Mouse (Mus musculus): ENCODE results near the gene 7530416G11Rik. TPM values are rescaled to one million over a fixed set of nuclear protein-coding genes. Genes with fewer than 3 reads are reported as not detected.

The 7530416G11Rik gene
- polyA plus RNA-seq, 1 experiment from 2014 or later, result not detected

DNA sequence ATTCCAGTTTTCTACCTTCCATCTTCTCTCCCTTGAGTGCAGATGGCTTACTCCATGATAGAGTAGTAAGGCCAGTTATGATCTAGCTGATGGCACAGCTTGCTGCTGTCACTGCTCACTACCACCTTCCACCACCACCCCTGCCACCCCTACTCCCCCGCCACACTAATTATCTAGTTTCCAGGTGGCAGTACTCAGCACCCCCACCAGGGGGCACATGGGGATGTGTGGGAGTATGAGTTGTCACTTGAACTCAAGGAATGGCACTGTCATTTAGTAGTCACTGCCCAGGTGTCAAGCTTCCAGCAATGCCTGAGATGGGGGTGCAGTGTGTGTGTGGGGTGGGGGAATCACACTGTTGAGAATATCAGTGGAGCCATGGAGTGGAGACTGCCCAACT lies 25.4 kb downstream of the 7530416G11Rik start:
- Histone ChIP-seq H3K36me3 (ENCODE audit: poor library complexity, severe bottlenecking) (peaks cover 3% of the 10 kb centered on the region; the same call in 1 of the 2 replicates), H3K4me3 (no peak overlapping the region), H3K27me3 (peaks cover 3% of the 10 kb centered on the region; the same call in 1 of the 2 replicates), H3K9me3 (replicated peaks) (peaks cover 4% of the 10 kb centered on the region; the same call in 1 of the 2 replicates), H3K9ac (no peak overlapping the region), H3K4me1 (peaks cover 35% of the 10 kb centered on the region), H3K27ac (no peak overlapping the region), H3K4me2 (no peak overlapping the region)
- no peak for ATAC-seq
- WGBS, result 38% methylated on average over 1 of the region's 1 CpGs

DNA sequence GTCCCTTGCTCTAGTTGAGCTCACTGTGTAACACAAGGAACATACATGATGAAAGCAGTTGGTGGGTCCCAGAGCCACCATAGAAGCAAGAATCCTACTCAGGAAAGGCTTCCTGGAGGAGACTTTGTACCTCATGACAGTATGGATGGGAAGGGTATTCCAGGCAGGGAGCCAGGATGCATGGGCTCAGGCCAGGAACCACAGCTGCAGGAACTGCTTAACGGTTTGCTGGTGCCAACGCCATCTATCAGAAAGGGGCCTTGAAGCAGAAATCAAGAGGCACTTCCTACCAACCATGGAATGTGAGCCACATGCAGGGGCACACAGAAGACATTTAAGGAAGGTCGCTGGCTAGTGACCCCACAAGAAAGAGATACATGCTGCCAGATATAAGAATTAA lies 28.3 kb downstream of the 7530416G11Rik start:
- no peak; the same call in 1 of the 2 replicates for ATAC-seq
- 65% methylated on average over 3 of the region's 3 CpGs for WGBS
- no peaks in the 10 kb centered on the region for H3K27me3 ChIP-seq
- H3K4me3 ChIP-seq, result no peak overlapping the region
- H3K9ac ChIP-seq, result no peak overlapping the region
- no peak overlapping the region for H3K4me2 ChIP-seq
- H3K4me1 ChIP-seq, result peaks cover 20% of the 10 kb centered on the region
- peaks cover 12% of the 10 kb centered on the region for H3K36me3 ChIP-seq (ENCODE audit: poor library complexity, severe bottlenecking)
- 0 out of 2 replicates have a peak overlapping the region, but pooled peaks have one; percentile 6 for H3K27ac ChIP-seq
- peaks cover 4% of the 10 kb centered on the region; the same call in 1 of the 2 replicates for H3K9me3 ChIP-seq (replicated peaks)

DNA sequence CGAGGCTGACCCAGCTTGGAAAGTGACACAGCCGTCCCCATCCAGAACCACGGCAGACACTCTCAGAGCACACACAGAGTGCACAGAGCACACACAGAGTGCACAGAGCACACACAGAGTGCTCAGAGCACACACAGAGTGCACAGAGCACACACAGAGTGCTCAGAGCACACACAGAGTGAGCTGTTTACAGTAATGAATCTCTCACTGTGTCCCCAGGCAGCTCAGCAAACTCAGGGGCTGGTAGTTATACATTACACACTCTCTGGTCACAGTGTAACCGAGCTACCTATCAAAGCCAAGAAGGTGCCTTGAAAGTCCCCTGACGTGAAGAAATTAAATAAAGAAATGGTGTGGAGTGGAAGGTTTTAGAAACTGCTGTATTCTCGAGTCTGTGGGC lies 33.6 kb downstream of the 7530416G11Rik start:
- Histone ChIP-seq H3K36me3 (ENCODE audit: poor library complexity, severe bottlenecking) (peaks cover 49% of the 10 kb centered on the region), H3K4me3 (no peak overlapping the region), H3K27me3 (peaks cover 13% of the 10 kb centered on the region), H3K4me2 (no peak overlapping the region), H3K4me1 (peaks cover 29% of the 10 kb centered on the region), H3K9ac (no peak overlapping the region), H3K9me3 (replicated peaks) (no peaks in the 10 kb centered on the region), H3K27ac (no peak overlapping the region)
- 82% methylated on average over 6 of the region's 6 CpGs for WGBS
- no peak for ATAC-seq

DNA sequence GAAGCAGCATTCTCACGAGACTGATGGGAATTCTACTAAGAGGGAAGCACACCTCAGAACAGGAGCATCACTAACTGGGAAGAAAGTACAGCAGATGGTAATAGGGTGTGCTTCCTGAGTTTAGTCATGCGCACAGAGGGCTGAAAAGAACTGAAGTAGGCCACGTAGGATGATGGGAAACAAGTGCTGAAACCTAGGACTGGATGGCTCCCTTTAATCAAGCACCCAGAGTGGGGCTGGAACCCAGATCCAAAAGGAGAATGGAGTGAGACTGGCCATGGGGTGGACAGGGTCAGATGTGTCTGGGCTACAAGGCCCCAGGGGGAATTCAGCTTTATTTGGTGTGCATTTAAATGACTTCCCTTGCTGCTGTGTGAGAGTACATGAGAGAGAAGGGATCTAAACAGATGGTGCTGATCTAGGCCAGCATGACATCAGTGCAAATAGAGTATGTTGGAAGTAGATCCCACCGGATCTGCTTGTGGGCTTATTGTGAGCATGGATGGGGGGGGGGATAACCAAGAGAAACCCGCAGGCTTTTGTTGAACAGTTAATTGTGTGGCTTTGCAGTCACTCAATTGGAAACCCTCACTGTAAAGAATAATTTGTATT lies 36.5 kb downstream of the 7530416G11Rik start:
- no peak for ATAC-seq
- Histone ChIP-seq H3K9me3 (replicated peaks) (no peaks in the 10 kb centered on the region), H3K36me3 (ENCODE audit: poor library complexity, severe bottlenecking) (peaks cover 47% of the 10 kb centered on the region), H3K4me3 (no peak overlapping the region), H3K27ac (peak overlapping the region; percentile 74), H3K9ac (no peak overlapping the region), H3K4me1 (peaks cover 56% of the 10 kb centered on the region), H3K4me2 (no peak overlapping the region), H3K27me3 (peaks cover 13% of the 10 kb centered on the region)
- WGBS, result 61% methylated on average over 5 of the region's 5 CpGs

DNA sequence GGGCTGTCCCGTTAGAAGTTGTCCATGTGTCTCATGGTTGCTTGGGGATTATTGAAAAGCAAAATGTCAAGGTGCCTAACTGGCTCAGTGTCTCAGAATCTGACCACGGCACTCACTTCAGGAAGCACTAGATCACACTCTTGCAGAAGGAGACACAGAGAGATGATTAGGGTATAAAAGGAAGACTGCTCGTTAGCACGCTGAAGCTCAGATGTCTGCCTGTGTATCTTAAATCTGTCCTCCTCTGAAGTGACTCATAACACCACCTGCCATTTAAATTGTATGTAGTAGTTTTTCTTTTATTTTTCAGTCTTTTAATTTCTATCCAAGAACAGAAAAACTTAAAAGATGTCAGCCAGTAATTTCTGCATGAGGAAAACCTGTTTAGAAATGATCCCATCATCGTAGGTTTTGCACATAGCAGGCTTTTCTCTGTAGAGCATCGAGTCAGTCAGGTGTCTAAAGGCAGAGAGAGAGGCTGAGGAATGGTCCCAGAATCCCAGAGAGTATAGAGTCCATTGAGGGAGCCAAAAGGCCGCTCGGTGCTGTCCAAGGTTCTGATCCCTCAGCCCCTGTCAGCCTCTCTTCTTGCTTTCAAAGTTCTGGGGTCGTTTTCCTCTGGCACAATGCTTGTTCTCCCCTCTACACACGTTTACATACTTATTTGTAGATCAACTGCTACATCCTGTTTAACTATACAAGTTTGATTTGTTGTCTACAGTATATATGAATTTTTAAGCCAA lies 38.0 kb downstream of the 7530416G11Rik start:
- Histone ChIP-seq H3K4me2 (no peak overlapping the region), H3K9me3 (replicated peaks) (no peaks in the 10 kb centered on the region), H3K27me3 (peaks cover 13% of the 10 kb centered on the region), H3K36me3 (ENCODE audit: poor library complexity, severe bottlenecking) (peaks cover 42% of the 10 kb centered on the region), H3K9ac (no peak overlapping the region), H3K27ac (peak overlapping the region; percentile 86), H3K4me3 (no peak overlapping the region), H3K4me1 (peaks cover 72% of the 10 kb centered on the region)
- WGBS, result 15% methylated on average over 10 of the region's 10 CpGs
- ATAC-seq, result no peak

DNA sequence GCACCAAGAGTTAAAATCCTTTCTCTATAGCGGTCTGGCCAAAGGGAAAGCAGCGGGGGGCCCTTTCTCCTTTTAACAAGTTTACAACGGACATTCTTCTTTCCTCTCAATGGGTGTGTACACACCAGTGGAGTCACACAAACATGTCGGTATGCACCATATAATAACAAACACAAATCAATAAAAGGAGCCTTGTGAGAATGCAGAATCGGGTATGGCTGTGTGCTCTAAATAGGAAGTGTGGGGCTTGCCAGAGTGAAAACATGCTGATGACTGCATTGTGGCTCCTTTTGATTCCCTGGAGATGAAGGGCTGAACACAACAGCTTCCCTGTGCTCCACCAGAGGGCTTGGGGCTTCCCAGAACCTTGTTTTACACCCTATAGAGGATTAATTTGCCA lies 38.8 kb downstream of the 7530416G11Rik start:
- peaks cover 13% of the 10 kb centered on the region for H3K27me3 ChIP-seq
- ATAC-seq, result peak; percentile 57; the same call in 1 of the 2 replicates
- H3K4me2 ChIP-seq, result no peak overlapping the region; the same call in 1 of the 2 replicates
- H3K27ac ChIP-seq, result peak overlapping the region; percentile 86
- 1% methylated on average over 5 of the region's 5 CpGs for WGBS
- H3K4me3 ChIP-seq, result no peak overlapping the region
- peaks cover 80% of the 10 kb centered on the region for H3K4me1 ChIP-seq
- H3K36me3 ChIP-seq (ENCODE audit: poor library complexity, severe bottlenecking), result peaks cover 39% of the 10 kb centered on the region
- H3K9me3 ChIP-seq (replicated peaks), result no peaks in the 10 kb centered on the region
- H3K9ac ChIP-seq, result no peak overlapping the region

DNA sequence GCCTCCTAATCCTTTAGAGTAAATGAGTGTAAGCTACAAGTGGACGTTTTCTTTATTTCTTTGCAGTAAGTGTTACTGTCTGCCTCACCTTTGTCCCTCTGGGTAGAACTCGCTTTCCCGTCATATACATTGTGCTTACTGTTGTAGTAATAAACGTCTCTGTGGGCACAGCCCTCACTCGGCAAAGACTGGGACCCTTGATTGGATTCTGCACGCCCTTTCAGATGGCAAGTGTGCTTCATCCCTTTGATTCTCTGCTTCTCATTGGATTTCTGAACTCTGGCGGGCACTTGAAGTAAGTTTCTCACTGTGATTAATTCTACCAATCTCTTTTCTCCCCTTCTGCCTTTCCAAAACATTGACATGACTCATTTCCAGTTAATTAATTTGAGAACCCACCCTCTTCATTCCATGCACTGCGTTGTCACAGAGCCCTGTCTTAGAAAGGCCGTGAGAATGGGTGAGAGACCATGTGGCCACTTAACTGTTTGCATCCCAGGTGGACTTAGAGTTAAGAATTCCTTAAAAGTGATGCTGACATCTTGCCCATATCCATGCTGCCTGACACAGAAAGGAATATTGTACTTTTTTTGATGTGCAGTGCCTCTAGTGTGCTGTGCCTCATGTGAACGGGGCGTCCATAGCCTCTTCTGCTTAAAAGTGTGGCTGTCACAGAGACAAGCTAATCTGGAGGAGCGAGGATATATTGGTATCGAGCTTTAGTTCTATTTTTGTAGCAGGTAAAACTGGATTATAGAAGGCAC lies 39.8 kb downstream of the 7530416G11Rik start:
- Histone ChIP-seq H3K27ac (peak overlapping the region; percentile 86), H3K4me1 (peaks cover 90% of the 10 kb centered on the region), H3K36me3 (ENCODE audit: poor library complexity, severe bottlenecking) (peaks cover 30% of the 10 kb centered on the region), H3K9ac (no peak overlapping the region), H3K4me2 (no peak overlapping the region), H3K9me3 (replicated peaks) (no peaks in the 10 kb centered on the region), H3K27me3 (peaks cover 13% of the 10 kb centered on the region), H3K4me3 (no peak overlapping the region)
- WGBS, result 11% methylated on average over 13 of the region's 13 CpGs
- no peak for ATAC-seq

DNA sequence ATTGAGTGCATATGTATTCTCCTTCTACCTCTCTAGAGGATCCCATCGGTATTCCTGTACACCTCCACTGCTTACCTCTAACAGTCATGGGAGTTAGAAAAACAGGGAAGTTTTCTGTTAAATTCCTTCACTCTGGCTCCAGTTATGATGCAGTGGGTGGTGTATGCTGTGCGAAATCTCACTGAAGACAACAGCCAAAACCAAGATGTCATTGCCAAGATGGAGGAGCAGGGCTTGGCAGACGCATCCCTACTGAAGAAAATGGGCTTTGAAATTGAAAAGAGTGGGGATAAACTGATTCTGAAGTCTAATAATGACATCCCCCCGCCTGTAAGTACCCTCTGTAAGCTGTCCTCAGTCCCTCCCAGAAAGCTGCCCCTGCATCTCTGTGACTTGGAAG lies 40.9 kb downstream of the 7530416G11Rik start:
- Histone ChIP-seq H3K9ac (no peak overlapping the region), H3K27me3 (peaks cover 13% of the 10 kb centered on the region), H3K36me3 (ENCODE audit: poor library complexity, severe bottlenecking) (peaks cover 20% of the 10 kb centered on the region), H3K4me3 (no peak overlapping the region), H3K27ac (peak overlapping the region; percentile 86), H3K4me1 (peaks cover 98% of the 10 kb centered on the region), H3K4me2 (peak overlapping the region; percentile 6), H3K9me3 (replicated peaks) (no peaks in the 10 kb centered on the region)
- 34% methylated on average over 4 of the region's 4 CpGs for WGBS
- ATAC-seq, result no peak

DNA sequence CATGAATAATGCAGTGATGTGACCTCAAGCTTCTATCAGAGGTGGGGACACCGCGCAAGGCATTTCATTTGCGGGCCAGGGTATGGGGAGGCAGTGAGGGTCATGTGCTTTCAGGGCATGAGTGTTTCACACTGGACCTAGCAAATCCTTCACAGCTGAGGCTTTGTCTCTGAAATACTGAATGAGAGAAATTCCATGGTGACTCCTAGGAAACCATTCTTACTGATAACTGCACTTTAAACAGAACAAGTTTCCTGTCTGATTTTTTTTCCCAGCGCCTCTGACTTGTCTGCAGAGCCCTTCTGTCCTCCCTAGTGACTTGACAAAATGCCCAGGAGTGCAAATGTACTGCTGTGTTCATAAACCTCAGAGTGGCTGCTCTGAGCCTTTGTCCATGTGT lies 41.5 kb downstream of the 7530416G11Rik start:
- ATAC-seq, result peak; percentile 48
- H3K4me1 ChIP-seq, result peaks cover 98% of the 10 kb centered on the region
- WGBS, result 4% methylated on average over 4 of the region's 4 CpGs
- H3K36me3 ChIP-seq (ENCODE audit: poor library complexity, severe bottlenecking), result peaks cover 14% of the 10 kb centered on the region
- H3K9ac ChIP-seq, result peak overlapping the region; percentile 17; the same call in 1 of the 2 replicates
- H3K27ac ChIP-seq, result peak overlapping the region; percentile 86
- 0 out of 2 replicates have a peak overlapping the region, but pooled peaks have one; percentile 10 for H3K4me2 ChIP-seq
- no peaks in the 10 kb centered on the region for H3K9me3 ChIP-seq (replicated peaks)
- no peak overlapping the region for H3K4me3 ChIP-seq
- peaks cover 10% of the 10 kb centered on the region; the same call in 1 of the 2 replicates for H3K27me3 ChIP-seq

DNA sequence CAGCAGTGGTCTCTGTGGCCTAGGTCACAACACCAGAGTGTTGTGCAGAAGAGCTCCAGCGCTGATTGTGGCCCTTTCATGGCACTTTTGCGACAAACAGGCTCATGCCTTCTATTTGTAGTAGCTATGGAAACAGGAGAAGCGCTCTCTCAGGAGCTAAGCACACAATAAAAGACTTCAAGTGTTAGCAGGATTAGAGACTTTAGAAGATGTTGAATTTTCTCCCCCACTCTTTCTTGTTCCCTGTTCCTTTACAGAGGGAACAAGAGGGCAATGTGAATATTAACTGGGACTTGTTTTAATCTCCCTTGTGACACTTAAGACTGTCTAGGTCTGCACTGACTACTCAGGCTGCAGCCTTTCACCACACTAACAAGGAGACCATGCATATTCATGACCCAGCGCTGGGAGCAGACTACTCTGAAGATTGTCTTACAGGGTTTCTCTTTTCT lies 44.4 kb downstream of the 7530416G11Rik start:
- Histone ChIP-seq H3K27ac (peak overlapping the region; percentile 89), H3K36me3 (ENCODE audit: poor library complexity, severe bottlenecking) (0 out of 2 replicates have a peak, but pooled peaks cover 4% of the 10 kb centered on the region), H3K9ac (no peak overlapping the region), H3K4me1 (peaks cover 93% of the 10 kb centered on the region), H3K27me3 (no peaks in the 10 kb centered on the region), H3K9me3 (replicated peaks) (no peaks in the 10 kb centered on the region), H3K4me2 (peak overlapping the region; percentile 24), H3K4me3 (no peak overlapping the region)
- WGBS, result 3% methylated on average over 4 of the region's 4 CpGs
- peak; percentile 63; the same call in 1 of the 2 replicates for ATAC-seq

DNA sequence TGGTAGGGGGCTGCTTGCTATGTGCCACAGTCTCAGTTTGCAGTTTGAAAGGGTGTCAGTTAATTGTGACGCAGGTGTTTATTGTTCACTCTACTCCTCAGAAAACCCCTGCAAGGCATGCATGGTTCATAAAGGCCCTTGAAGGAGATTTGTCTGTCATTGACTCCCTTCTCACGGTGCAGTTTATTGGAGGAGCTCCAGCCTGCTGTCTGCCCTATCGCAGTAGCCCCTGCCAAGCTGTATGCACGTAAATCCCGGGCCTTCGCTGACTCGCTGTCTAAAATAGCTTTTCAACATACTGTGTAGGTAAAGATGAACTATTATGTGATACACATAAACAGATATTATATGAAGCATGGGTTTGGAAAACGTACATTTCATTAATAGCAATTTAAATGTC lies 45.2 kb downstream of the 7530416G11Rik start:
- Histone ChIP-seq H3K9ac (no peak overlapping the region), H3K27ac (peak overlapping the region; percentile 89), H3K4me1 (peaks cover 84% of the 10 kb centered on the region), H3K27me3 (no peaks in the 10 kb centered on the region), H3K4me3 (no peak overlapping the region), H3K9me3 (replicated peaks) (no peaks in the 10 kb centered on the region), H3K36me3 (ENCODE audit: poor library complexity, severe bottlenecking) (no peaks in the 10 kb centered on the region), H3K4me2 (0 out of 2 replicates have a peak overlapping the region, but pooled peaks have one; percentile 13)
- 10% methylated on average over 8 of the region's 8 CpGs for WGBS
- peak; percentile 36; the same call in 1 of the 2 replicates for ATAC-seq

Measured in forebrain, embryonic 13.5 days (tissue).